Mouse (Mus musculus): ENCODE data around the gene Chia1.
"Not testable (repeated sequence)": the region's sequence is repeated elsewhere in the genome, so short reads cannot be mapped to it uniquely, and the experiment has no call there.

The Chia1 gene

DNA sequence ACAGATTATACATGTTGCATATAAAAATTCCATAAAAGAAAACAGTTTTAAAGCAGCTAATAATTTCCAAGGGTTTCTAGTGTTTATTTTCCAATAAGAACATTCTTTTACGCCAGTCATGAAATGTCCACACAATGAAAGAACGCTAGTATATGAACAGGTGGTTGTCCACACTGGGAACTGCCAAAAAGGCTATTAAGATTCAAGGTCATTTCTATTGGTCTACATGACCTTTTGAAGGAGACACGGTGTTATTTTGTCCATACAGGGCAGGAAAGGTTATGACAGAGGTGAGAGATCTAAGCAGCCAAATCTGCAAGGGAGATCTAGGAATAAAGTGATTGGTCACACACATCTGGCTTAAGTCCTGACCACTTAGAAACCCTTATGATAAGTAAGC lies at the start of gene Chia1:
TSS of gene Chia1 (plus strand) at position 301 of the 400 bp plus-strand sequence.
- no peak for DNase-seq (ENCODE audit: low read depth)

DNA sequence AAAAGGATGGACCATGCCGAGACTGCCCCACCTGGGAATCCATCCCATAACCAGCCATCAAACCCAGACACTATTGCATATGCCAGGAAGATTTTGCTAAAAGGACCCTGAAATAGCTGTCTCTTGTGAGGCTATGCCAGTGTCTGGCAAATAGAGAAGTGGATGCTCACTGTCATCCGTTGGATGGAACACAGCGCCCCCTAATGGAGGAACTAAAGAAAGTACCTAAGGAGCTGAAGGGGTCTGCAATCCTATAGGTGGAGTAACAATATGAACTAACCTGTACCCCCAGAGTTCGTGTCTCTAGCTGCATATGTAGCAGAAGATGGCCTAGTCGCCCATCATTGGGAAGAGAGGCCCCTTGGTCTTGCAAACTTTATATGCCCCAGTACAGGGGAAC lies 45.3 kb upstream of the Chia1 start:
- peak; percentile 71 for DNase-seq (ENCODE audit: low read depth)

DNA sequence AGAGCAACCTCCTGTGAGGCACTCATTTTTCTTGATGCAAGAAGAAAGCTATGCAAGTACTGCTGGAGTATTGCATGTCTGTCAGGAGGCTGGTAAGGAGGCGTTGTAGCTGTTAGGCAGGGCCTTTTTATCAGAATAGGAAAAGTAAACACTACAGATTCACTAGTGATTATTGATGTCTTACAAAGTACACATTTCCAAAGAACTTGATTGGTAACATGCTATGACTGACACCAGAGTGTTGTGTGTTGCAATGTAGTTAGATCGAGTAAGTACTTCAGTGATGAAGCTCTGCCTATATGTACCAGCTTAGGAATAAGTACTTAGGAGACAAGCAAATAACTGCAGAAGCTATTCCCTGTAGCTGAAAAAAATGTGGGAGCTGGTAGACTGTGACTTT lies 42.0 kb upstream of the Chia1 start:
- DNase-seq (ENCODE audit: low read depth): no peak

DNA sequence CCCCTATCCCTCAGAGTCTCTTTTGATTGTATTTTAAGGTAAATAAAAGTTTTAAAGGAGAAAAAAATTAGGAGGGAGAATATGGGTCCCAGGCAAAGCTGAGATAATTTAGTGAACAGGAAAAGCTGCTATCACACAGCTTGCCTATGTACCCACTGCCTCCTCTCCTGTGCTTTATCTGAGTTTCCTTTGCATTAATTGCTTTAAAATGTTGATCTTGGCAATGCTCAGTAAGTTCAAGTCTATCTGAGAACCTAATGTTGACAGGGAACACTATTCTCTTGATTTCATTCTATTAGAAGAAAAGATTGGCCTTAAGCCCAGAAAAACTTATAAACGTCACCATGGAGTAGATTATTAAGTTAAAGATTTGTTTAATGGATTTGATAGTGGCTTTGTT lies 38.2 kb upstream of the Chia1 start:
- no peak for DNase-seq (ENCODE audit: low read depth)

DNA sequence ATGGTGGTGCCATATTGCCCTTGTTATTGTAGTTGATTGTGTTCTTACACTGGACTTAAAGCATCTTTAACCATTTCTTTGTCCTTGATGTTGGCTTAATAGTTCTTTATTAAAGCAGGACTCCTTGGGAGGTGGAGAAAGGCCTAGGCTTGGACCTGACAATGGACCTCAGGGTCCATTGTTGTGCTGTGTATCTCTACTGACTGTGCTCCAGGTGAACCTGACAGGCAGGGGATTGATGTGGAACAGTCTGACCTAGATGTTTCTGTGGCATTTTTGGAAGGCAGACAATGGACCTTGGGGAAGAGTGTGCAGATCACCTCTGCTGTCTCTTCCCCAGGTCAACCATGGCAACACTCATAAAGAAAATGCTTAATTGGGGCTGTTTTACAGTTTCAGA lies 14.0 kb downstream of the Chia1 start:
- no peak for DNase-seq (ENCODE audit: low read depth)

DNA sequence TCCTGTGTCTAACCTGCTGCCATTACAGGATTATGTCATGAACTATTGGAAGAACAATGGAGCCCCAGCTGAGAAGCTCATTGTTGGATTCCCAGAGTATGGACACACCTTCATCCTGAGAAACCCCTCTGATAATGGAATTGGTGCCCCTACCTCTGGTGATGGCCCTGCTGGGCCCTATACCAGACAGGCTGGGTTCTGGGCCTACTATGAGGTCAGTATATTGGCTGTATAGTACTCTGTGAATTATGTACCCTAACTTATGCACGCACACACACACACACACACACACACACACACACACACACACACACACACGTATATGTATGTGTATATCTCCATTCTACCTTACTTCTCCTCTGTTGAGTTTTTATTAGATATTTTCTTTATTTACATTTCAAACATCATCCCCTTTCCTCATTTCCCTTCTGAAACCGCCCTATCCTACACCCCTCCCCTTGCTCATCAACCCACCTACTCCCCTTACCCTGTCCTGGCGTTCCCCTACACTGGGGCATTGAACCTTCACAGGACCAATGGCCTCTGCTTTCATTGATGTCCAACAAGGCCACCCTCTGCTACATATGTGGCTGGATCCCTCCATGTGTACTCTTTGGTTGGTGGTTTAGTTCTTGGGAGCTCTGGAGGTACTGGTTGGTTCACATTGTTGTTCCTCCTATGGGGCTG lies 15.9 kb downstream of the Chia1 start:
- no peak for DNase-seq (ENCODE audit: low read depth)

DNA sequence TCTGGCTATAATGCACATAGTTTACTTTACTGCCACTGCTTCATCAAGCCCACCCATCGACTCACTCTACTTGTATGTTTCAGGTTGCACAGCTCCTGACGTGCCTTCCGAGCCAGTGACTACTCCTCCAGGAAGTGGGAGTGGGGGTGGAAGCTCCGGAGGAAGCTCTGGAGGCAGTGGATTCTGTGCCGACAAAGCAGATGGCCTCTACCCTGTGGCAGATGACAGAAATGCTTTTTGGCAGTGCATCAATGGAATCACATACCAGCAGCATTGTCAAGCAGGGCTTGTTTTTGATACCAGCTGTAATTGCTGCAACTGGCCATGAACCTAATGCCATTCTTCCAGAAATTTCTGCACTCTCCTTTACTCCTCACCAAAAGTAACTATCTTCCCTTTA lies 18.7 kb downstream of the Chia1 start:
- DNase-seq (ENCODE audit: low read depth): no peak

DNA sequence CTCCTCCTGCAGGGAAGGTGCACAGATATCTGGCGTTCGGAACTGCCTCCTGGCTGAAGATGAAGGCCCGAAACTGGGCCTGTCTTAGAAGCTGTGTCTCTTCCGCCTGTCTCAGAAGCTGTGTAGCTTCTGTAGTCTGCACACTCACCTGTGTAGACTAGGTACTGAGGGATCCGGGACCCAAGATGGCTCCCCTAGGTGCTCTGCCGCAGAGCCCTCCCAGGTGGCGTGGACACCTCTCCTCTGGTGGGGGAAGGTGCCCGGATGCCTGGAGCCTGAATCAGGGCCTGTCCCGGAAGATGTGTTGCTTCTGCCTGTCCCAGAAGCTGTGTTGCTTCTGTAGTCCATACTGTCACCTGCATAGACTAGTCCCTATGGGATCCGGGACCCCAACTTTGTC lies 31.1 kb downstream of the Chia1 start:
- no peak for DNase-seq (ENCODE audit: low read depth)

DNA sequence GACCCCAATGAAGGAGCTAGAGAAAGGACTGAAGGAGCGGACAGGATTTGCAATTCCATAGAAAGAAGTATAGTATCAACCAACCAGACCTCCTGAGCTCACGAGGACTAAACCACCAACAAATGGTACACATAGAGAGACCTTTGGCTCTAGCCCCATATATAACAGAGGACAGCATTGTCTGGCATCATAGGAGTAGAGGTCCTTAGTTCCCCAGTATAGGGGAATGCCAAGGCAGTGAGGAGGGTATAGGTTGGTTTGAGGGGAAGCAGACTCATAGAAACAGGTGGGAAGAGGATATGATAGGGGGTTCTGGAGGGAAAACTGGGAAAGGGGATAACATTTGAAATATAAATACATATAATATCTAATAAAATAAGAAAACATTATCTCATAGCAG lies 41.4 kb downstream of the Chia1 start:
- no peak for DNase-seq (ENCODE audit: low read depth)

DNA sequence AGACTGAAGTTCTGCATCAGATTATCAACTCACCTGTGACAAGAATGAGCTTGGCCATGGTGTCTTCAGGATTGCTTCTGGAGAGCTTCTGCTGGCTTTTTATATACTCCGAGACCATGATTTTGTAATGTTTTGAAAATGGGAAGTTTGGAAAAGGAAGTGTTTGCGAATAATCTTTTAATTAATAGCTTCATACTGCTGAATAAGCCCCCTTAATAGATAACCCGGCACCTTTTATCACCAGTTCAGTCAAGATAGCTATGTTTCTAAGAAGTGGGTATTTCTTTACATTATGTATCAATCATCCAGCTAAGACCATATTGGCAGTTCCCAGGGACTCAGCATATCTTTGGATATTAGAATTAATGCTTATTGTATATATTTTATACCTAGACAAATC lies 54.4 kb downstream of the Chia1 start, which contains the start of gene Chil3:
TSS of gene Chil3 (minus strand) at position 101 of the 400 bp plus-strand sequence.
- no peak for DNase-seq (ENCODE audit: low read depth)

DNA sequence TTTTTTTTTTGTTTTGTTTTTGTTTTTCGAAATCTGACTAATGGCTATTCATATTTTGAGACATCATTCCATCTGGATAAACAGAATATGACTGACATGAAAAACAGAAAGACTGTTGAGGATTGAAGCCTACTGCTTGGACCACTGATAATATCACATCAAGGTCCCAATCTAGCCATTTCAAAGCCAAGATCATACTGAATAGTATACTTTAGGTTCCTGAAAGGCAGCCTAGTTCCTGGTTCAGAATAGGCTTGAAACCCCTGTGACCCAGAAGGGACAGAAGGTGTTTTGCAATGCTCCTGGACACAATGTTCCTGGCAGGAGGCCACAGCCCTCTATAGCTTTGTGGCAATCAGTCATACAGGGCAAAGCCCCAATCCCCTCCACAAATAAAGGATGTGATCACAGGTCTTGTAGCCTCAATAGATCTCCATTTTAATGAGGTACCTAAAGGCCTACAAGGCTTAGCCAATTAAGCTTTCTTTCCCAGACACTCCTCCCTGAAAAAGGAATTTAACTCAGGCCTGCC lies 57.6 kb downstream of the Chia1 start:
- no peak for DNase-seq (ENCODE audit: low read depth)

DNA sequence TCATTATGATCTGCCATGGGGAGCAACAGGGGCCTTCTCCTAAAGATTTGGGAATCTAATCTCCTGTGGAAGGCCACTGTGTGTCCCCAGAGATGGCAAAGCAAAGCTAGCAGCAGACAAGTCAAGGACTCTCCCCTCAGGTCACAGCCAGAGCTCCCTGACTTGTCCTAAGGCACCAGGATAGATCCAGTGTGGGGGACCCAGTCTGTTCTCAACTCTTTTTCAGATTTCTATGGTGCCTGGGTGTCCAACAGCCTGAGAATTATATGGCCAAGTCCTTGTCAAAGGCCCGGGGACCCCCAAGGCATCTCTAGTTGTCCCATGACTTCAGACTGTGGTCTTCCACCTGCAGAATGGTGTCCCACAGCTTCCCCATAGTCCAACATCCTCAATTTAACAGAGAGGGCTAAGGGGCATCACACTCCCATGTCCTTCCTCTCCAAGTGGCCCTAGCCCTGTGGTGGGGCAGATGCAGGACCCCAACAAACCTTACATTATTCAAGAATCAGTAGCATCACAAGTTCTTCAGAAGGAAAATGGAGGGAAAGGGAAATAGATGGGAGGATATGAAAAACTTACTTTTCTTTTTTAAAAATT lies 58.2 kb downstream of the Chia1 start:
- no peak for DNase-seq (ENCODE audit: low read depth)

DNA sequence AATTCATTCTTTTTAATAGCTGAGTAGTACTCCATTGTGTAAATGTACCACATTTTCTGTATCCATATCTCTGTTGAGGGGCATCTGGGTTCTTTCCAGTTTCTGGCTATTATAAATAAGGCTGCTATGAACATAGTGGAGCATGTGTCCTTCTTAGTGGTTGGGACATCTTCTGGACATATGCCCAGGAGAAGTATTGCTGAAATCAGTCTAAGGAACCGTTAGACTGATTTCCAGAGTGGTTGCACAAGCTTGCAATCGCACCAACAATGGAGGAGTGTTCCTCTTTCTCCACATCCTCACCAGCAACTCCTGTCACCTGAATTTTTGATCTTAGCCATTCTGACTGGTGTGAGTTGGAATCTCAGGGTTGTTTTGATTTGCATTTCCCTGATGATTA lies 59.5 kb downstream of the Chia1 start:
- not testable (repeated sequence) for DNase-seq (ENCODE audit: low read depth)

DNA sequence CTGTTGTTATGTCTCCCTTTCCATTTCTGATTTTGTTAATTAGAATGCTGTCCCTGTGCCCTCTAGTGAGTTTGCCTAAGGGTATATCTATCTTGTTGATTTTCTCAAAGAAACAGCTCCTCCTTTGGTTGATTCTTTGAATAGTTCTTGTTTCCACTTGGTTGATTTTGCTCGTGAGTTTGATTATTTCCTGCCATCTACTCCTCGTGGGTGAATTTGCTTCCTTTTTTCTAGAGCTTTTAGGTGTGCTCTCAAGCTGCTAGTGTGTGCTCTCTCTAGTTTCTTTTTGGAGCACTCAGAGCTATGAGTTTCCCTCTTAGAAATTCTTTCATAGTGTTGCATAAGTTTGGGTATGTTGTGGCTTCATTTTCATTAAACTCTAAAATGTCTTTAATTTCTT lies 61.9 kb downstream of the Chia1 start:
- not testable (repeated sequence) for DNase-seq (ENCODE audit: low read depth)

DNA sequence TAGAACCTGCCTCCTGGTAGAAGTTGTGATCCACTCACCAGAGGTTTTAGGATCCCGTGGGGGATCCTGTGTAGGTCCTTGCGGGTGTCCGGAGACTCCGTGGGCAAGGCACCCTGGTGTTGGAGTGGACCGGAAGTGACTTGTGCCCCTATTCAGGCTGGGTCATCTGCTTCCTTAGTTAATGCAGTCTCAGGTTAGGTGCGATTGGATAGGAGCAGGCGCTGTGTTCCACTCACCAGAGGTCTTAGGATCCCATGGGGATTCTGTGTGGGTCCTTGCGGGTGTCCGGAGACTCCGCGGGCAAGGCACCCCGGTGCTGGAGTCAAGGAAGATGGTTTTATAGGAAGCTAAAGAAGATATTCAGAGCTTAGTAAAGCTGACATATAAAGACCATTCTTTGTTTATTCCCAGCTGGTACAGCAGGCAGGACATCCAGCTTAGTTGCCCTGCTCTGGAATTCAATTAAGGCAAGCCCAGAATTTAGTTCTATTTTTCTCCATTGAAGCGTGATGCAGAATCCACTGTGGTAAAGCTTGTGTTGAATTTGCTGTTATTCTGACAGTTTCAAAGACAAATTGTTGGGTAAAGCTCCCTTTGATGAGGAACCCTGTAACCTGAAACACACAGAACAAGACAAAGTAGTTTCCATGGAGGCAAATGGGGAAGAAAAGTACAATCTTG lies 64.6 kb downstream of the Chia1 start:
- DNase-seq (ENCODE audit: low read depth): no peak

All from induced T-regulatory cell, adult 2 months (primary cell).